Mouse (Mus musculus): ENCODE data around the gene Klhl9. TPM values are rescaled to one million over a fixed set of nuclear protein-coding genes. Genes with fewer than 3 reads are reported as not detected.
"Not testable (repeated sequence)": the region's sequence is repeated elsewhere in the genome, so short reads cannot be mapped to it uniquely, and the experiment has no call there.

The Klhl9 gene
- polyA plus RNA-seq, 1 experiment from 2014 or later: 20.1 TPM

DNA sequence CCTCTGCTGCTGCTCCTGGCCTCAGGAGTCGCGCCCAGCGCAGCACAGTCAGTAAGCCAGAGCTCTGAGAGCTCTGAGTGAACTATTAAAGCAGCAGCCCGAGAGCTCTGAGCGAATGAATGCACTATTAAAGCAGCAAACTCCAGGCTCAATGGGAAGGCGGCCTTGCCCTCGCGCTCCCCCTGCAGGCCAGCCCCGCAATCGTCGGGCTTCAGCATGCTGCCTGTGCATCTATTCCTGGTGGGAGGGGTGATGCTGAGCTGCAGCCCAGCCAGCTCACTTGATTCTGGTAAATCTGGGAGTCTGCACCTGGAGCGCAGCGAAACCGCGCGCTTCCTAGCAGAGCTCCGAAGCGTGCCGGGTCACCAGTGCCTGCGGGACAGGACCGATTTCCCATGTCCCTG lies 35.4 kb upstream of the Klhl9 start:
- Histone ChIP-seq H3K4me2 (ENCODE audit: low read depth, low read length) (peak overlapping the region; percentile 80), H3K9ac (replicated peaks) (peak overlapping the region; percentile 77), H3K4me3 (ENCODE audit: low read depth, low read length) (peak overlapping the region; percentile 68), H3K27ac (ENCODE audit: low read depth) (peak overlapping the region; percentile 93)
- not testable (repeated sequence) for H3K27me3 ChIP-seq (ENCODE audit: insufficient read depth, low read length); H3K36me3 ChIP-seq (replicated peaks; ENCODE audit: insufficient read depth, low read length); H3K9me3 ChIP-seq (ENCODE audit: low read length); H3K4me1 ChIP-seq (ENCODE audit: insufficient read depth)
- TF ChIP-seq CTCF (IDR thresholded peaks at IDR 0.05; ENCODE audit: low read depth): peak; percentile 72
- WGBS (ENCODE audit: insufficient replicate concordance): 0% methylated on average over 11 of the region's 21 CpGs
- peak; percentile 100 for ATAC-seq
- DNase-seq: peak; percentile 78

GRCm38 (mm10) chr4:88756581-88757513 lies 34.6 kb upstream of the Klhl9 start:
- H3K27me3 ChIP-seq (ENCODE audit: insufficient read depth, low read length): not testable (repeated sequence)

GRCm38 (mm10) chr4:88754818-88755340 lies 32.6 kb upstream of the Klhl9 start, which contains the start of gene Gm13271:
Gene Gm13271 (plus strand): TSS chr4:88754868.
- peak; percentile 12; the same call in 1 of the 2 replicates for TF ChIP-seq CTCF (IDR thresholded peaks at IDR 0.05; ENCODE audit: low read depth)
- 72% methylated on average over 15 of the region's 15 CpGs for WGBS (ENCODE audit: insufficient replicate concordance)
- not testable (repeated sequence) for H3K4me1 ChIP-seq (ENCODE audit: insufficient read depth); H3K36me3 ChIP-seq (replicated peaks; ENCODE audit: insufficient read depth, low read length); H3K4me3 ChIP-seq (ENCODE audit: low read depth, low read length); H3K4me2 ChIP-seq (ENCODE audit: low read depth, low read length); H3K9me3 ChIP-seq (ENCODE audit: low read length); H3K27me3 ChIP-seq (ENCODE audit: insufficient read depth, low read length); H3K27ac ChIP-seq (ENCODE audit: low read depth); DNase-seq; ATAC-seq; H3K9ac ChIP-seq (replicated peaks)

More at GRCm38 (mm10) chr4:88756581-88757513, 34.6 kb upstream of the Klhl9 start:
- Histone ChIP-seq H3K4me2 (ENCODE audit: low read depth, low read length) (peak overlapping the region; percentile 80), H3K4me3 (ENCODE audit: low read depth, low read length) (peak overlapping the region; percentile 68), H3K9ac (replicated peaks) (peak overlapping the region; percentile 77), H3K27ac (ENCODE audit: low read depth) (peak overlapping the region; percentile 93)
- not testable (repeated sequence) for H3K4me1 ChIP-seq (ENCODE audit: insufficient read depth); H3K36me3 ChIP-seq (replicated peaks; ENCODE audit: insufficient read depth, low read length); ATAC-seq; H3K9me3 ChIP-seq (ENCODE audit: low read length)
- 8% methylated on average over 28 of the region's 31 CpGs for WGBS (ENCODE audit: insufficient replicate concordance)
- DNase-seq: peak; percentile 31

- WGBS (ENCODE audit: insufficient replicate concordance): 77% methylated on average over 6 of the region's 6 CpGs
- no peak overlapping the region for H3K27ac ChIP-seq (ENCODE audit: low read depth)
- no peak overlapping the region for H3K4me2 ChIP-seq (ENCODE audit: low read depth, low read length)
- H3K4me3 ChIP-seq (ENCODE audit: low read depth, low read length): no peak overlapping the region
- DNase-seq (no peak), ATAC-seq (no peak)
- H3K4me1 ChIP-seq (ENCODE audit: insufficient read depth): no peaks in the 10 kb centered on the region
- no peaks in the 10 kb centered on the region for H3K36me3 ChIP-seq (replicated peaks; ENCODE audit: insufficient read depth, low read length)
- TF ChIP-seq EP300 (IDR thresholded peaks at IDR 0.05; ENCODE audit: low read depth) (no peak), CTCF (IDR thresholded peaks at IDR 0.05; ENCODE audit: low read depth) (no peak)
- H3K27me3 ChIP-seq (ENCODE audit: insufficient read depth, low read length): no peaks in the 10 kb centered on the region
- H3K9me3 ChIP-seq (ENCODE audit: low read length): no peaks in the 10 kb centered on the region
- H3K9ac ChIP-seq (replicated peaks): no peak overlapping the region
These were observed 27.7 kb upstream of the Klhl9 start for GRCm38 (mm10) chr4:88749926-88750325.

DNA sequence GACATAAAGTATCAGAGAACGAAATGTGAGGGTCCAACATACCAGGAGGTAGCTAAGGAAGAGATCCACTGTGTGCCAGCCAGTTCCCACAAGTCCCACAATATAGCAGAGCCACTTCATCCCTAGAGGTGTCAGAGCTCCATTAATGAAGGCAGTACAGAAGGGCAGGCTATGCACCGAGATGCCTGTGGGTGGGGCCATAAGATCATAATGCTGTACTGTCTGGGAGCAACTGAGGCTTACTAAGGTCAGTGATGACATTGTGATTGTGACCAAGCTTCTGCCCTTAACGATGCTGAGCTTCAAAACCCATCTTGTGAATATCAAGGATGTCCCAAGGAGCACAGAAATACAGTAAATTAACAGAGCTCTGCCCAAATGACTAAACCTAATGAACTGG lies 21.9 kb upstream of the Klhl9 start:
- H3K4me1 ChIP-seq (ENCODE audit: insufficient read depth): no peaks in the 10 kb centered on the region
- DNase-seq: no peak
- ATAC-seq: no peak
- no peak for TF ChIP-seq EP300 (IDR thresholded peaks at IDR 0.05; ENCODE audit: low read depth)
- TF ChIP-seq CTCF (IDR thresholded peaks at IDR 0.05; ENCODE audit: low read depth): peak; percentile 44
- H3K4me3 ChIP-seq (ENCODE audit: low read depth, low read length): no peak overlapping the region
- H3K4me2 ChIP-seq (ENCODE audit: low read depth, low read length): no peak overlapping the region
- H3K27me3 ChIP-seq (ENCODE audit: insufficient read depth, low read length): no peaks in the 10 kb centered on the region
- no peaks in the 10 kb centered on the region for H3K36me3 ChIP-seq (replicated peaks; ENCODE audit: insufficient read depth, low read length)
- H3K27ac ChIP-seq (ENCODE audit: low read depth): no peak overlapping the region
- no peak overlapping the region for H3K9ac ChIP-seq (replicated peaks)
- H3K9me3 ChIP-seq (ENCODE audit: low read length): no peaks in the 10 kb centered on the region
- 58% methylated on average over 3 of the region's 3 CpGs for WGBS (ENCODE audit: insufficient replicate concordance)

GRCm38 (mm10) chr4:88742771-88743371 lies 20.6 kb upstream of the Klhl9 start:
- no peaks in the 10 kb centered on the region for H3K36me3 ChIP-seq (replicated peaks; ENCODE audit: insufficient read depth, low read length)
- TF ChIP-seq CTCF (IDR thresholded peaks at IDR 0.05; ENCODE audit: low read depth) (peak; percentile 20; the same call in 1 of the 2 replicates), EP300 (IDR thresholded peaks at IDR 0.05; ENCODE audit: low read depth) (no peak)
- no peaks in the 10 kb centered on the region for H3K9me3 ChIP-seq (ENCODE audit: low read length)
- WGBS (ENCODE audit: insufficient replicate concordance): 44% methylated on average over 7 of the region's 7 CpGs
- no peak overlapping the region for H3K27ac ChIP-seq (ENCODE audit: low read depth)
- H3K4me2 ChIP-seq (ENCODE audit: low read depth, low read length): no peak overlapping the region
- no peaks in the 10 kb centered on the region for H3K4me1 ChIP-seq (ENCODE audit: insufficient read depth)
- DNase-seq (no peak), ATAC-seq (no peak)
- no peak overlapping the region for H3K4me3 ChIP-seq (ENCODE audit: low read depth, low read length)
- no peak overlapping the region for H3K9ac ChIP-seq (replicated peaks)
- no peaks in the 10 kb centered on the region for H3K27me3 ChIP-seq (ENCODE audit: insufficient read depth, low read length)

Data from liver, postnatal 0 days (tissue).